Mouse (Mus musculus): ENCODE results near the gene Dlx6. TPM values are rescaled to one million over a fixed set of nuclear protein-coding genes. Genes with fewer than 3 reads are reported as not detected.

Gene Dlx6
- polyA plus RNA-seq, 1 experiment from 2014 or later: not detected

- Histone ChIP-seq H3K4me2 (replicated peaks) (peak overlapping the region; percentile 79), H3K4me1 (peaks cover 16% of the 10 kb centered on the region), H3K4me3 (no peak overlapping the region), H3K9me3 (no peaks in the 10 kb centered on the region), H3K27ac (no peak overlapping the region), H3K36me3 (no peaks in the 10 kb centered on the region), H3K27me3 (replicated peaks) (peaks cover 82% of the 10 kb centered on the region), H3K9ac (no peak overlapping the region)
- ATAC-seq (ENCODE audit: low FRiP score, low read depth): no peak
- under 1% methylated on average over 24 of the region's 24 CpGs for WGBS
Measured at GRCm38 (mm10) chr6:6880361-6881114, 17.4 kb downstream of the Dlx6 start.

DNA sequence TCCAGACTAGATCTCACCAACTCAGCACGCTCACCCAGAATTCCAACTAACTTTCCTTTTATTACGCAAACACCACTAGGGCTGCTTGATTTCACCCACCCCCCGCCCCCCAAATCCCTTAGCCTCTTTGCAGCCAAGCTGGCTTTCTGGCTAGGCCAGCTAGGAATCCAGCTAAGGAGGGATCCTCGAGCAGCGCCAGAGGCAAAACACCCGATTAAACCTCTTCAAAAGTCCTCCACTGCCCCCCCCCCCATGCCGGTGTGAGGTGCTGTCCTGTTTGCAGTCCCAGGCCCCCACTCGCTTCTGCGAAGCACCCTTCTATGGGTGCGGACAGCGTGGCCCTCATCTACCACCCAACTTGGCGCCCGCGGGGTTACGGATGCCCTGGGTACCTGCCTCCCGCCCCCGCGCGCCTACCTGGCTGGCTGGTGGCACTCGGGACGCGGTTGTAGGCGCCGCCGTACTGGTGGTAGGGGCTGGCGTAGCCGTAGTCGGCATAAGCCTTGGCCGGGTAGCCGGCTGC is 18.0 kb downstream of the Dlx6 start:
- peak overlapping the region; percentile 79 for H3K4me2 ChIP-seq (replicated peaks)
- H3K9ac ChIP-seq: peak overlapping the region; percentile 47; the same call in 1 of the 2 replicates
- H3K4me1 ChIP-seq: peaks cover 16% of the 10 kb centered on the region
- peaks cover 75% of the 10 kb centered on the region for H3K27me3 ChIP-seq (replicated peaks)
- under 1% methylated on average over 30 of the region's 30 CpGs for WGBS
- H3K36me3 ChIP-seq: no peaks in the 10 kb centered on the region
- peak overlapping the region; percentile 39 for H3K4me3 ChIP-seq
- ATAC-seq (ENCODE audit: low FRiP score, low read depth): 0 out of 2 replicates have a peak, but pooled peaks have one; percentile 4
- no peaks in the 10 kb centered on the region for H3K9me3 ChIP-seq
- no peak overlapping the region for H3K27ac ChIP-seq

GRCm38 (mm10) chr6:6881638-6882190 is 18.6 kb downstream of the Dlx6 start, which contains the start of gene Dlx5:
Gene Dlx5 (minus strand): TSS chr6:6882085.
- ATAC-seq (ENCODE audit: low FRiP score, low read depth): peak; percentile 49
- H3K27me3 ChIP-seq (replicated peaks): peaks cover 70% of the 10 kb centered on the region
- H3K4me2 ChIP-seq (replicated peaks): peak within 1 kb of the TSS; percentile 79
- peak within 1 kb of the TSS; percentile 47; the same call in 1 of the 2 replicates for H3K9ac ChIP-seq
- H3K27ac ChIP-seq: no peak within 1 kb of the TSS
- peaks cover 16% of the 10 kb centered on the region for H3K4me1 ChIP-seq
- H3K4me3 ChIP-seq: peak within 1 kb of the TSS; percentile 39
- under 1% methylated on average over 42 of the region's 42 CpGs for WGBS
- H3K9me3 ChIP-seq: no peaks in the 10 kb centered on the region
- H3K36me3 ChIP-seq: no peaks in the 10 kb centered on the region

DNA sequence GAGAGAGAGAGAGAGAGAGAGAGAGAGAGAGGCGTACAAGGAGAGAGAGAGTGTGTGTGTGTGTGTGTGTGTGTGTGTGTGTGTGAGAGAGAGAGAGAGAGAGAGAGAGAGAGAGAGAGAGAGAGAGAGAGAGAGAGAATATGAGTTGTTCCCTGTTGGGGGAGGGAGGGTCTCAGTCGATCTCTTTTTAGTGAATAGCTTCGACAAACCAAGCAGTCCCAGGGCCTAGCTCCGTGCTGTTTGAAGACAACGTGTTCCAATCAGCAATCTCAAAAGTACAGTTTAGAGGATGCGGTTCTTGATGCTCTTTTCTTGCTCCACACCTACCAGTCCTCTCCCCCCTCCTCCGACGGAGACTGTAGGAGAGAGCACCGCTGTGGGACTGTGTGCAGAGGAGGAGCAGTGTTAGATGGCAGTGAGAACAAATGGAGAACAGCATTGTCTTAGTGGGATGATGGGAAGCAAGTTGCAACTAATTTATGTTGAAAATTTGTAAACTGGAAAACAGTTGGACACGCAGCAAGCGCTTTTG is 19.2 kb downstream of the Dlx6 start:
- Histone ChIP-seq H3K9ac (no peak overlapping the region), H3K9me3 (no peaks in the 10 kb centered on the region), H3K4me3 (no peak overlapping the region), H3K27me3 (replicated peaks) (peaks cover 64% of the 10 kb centered on the region), H3K4me1 (peaks cover 16% of the 10 kb centered on the region), H3K36me3 (no peaks in the 10 kb centered on the region), H3K4me2 (replicated peaks) (peak overlapping the region; percentile 79), H3K27ac (no peak overlapping the region)
- 6% methylated on average over 10 of the region's 11 CpGs for WGBS
- ATAC-seq (ENCODE audit: low FRiP score, low read depth): 0 out of 2 replicates have a peak, but pooled peaks have one; percentile 18

DNA sequence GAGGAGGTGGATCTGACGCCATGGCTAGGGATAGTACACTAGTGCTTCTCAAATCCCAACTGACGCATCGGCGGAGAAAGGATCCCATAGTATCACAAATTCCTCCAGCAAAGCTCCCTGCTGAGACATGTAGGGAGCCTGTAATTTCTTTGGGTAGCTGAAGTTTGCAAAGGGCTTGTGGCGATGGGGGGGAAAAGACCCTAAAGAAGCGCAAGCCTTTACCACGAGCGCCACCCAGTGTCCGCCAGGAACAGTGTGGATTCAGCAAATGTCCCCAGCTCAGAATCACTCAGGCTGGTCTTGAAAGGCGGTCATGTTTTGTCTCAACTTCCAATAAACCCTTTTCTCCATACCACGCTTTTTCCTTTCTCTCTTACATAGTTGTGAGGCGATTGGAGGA is 21.8 kb downstream of the Dlx6 start:
- Histone ChIP-seq H3K4me2 (replicated peaks) (no peak overlapping the region), H3K4me3 (no peak overlapping the region), H3K9me3 (no peaks in the 10 kb centered on the region), H3K9ac (no peak overlapping the region), H3K4me1 (peaks cover 12% of the 10 kb centered on the region), H3K36me3 (no peaks in the 10 kb centered on the region), H3K27ac (no peak overlapping the region), H3K27me3 (replicated peaks) (peaks cover 39% of the 10 kb centered on the region)
- ATAC-seq (ENCODE audit: low FRiP score, low read depth): peak; percentile 55
- 1% methylated on average over 12 of the region's 12 CpGs for WGBS

GRCm38 (mm10) chr6:6886225-6886624 is 23.1 kb downstream of the Dlx6 start:
- Histone ChIP-seq H3K9me3 (no peaks in the 10 kb centered on the region), H3K27ac (no peak overlapping the region), H3K4me3 (no peak overlapping the region), H3K4me2 (replicated peaks) (no peak overlapping the region), H3K4me1 (peaks cover 8% of the 10 kb centered on the region), H3K27me3 (replicated peaks) (peaks cover 27% of the 10 kb centered on the region), H3K36me3 (no peaks in the 10 kb centered on the region), H3K9ac (no peak overlapping the region)
- no peak for ATAC-seq (ENCODE audit: low FRiP score, low read depth)
- 87% methylated on average over 3 of the region's 3 CpGs for WGBS

GRCm38 (mm10) chr6:6890047-6890446 is 26.9 kb downstream of the Dlx6 start:
- Histone ChIP-seq H3K9ac (no peak overlapping the region), H3K4me1 (no peaks in the 10 kb centered on the region), H3K4me3 (no peak overlapping the region), H3K4me2 (replicated peaks) (no peak overlapping the region), H3K36me3 (no peaks in the 10 kb centered on the region), H3K27ac (no peak overlapping the region), H3K9me3 (no peaks in the 10 kb centered on the region), H3K27me3 (replicated peaks) (no peaks in the 10 kb centered on the region)
- 70% methylated on average over 6 of the region's 6 CpGs for WGBS
- ATAC-seq (ENCODE audit: low FRiP score, low read depth): no peak

DNA sequence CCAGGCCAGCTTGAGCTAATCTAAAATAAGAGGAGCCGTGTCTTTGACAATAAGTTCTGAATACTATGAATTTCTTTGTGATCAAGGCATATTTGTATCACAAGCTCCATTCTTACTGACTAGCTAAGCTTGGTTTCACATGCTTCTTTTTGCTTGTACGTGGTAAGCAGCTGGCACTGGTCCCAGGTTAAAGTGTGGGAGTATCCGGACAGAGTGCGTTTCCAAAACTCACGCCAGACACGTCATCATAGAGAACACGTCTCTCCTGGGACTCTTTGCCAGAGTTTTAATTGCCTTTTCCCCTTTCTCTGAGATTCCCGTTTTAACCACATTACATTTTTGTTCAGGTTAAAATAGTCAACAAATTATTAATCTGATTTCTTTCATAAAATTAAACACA is 46.5 kb downstream of the Dlx6 start:
- no peak for ATAC-seq (ENCODE audit: low FRiP score, low read depth)
- Histone ChIP-seq H3K4me2 (replicated peaks) (no peak overlapping the region), H3K9ac (no peak overlapping the region), H3K4me3 (no peak overlapping the region), H3K27ac (no peak overlapping the region), H3K9me3 (no peaks in the 10 kb centered on the region), H3K4me1 (no peaks in the 10 kb centered on the region), H3K36me3 (no peaks in the 10 kb centered on the region), H3K27me3 (replicated peaks) (no peaks in the 10 kb centered on the region)
- 82% methylated on average over 8 of the region's 8 CpGs for WGBS

GRCm38 (mm10) chr6:6914304-6914703 is 51.2 kb downstream of the Dlx6 start:
- no peak overlapping the region for H3K4me2 ChIP-seq (replicated peaks)
- WGBS: 95% methylated on average over 1 of the region's 1 CpGs

GRCm38 (mm10) chr6:6914849-6915525 is 51.9 kb downstream of the Dlx6 start:
- no peak overlapping the region for H3K4me2 ChIP-seq (replicated peaks)
- no peak overlapping the region for H3K4me3 ChIP-seq
- H3K4me1 ChIP-seq: no peaks in the 10 kb centered on the region
- H3K9ac ChIP-seq: no peak overlapping the region
- no peak overlapping the region for H3K27ac ChIP-seq
- ATAC-seq (ENCODE audit: low FRiP score, low read depth): peak; percentile 83
- no peaks in the 10 kb centered on the region for H3K27me3 ChIP-seq (replicated peaks)
- H3K9me3 ChIP-seq: no peaks in the 10 kb centered on the region
- 41% methylated on average over 5 of the region's 5 CpGs for WGBS
- no peaks in the 10 kb centered on the region for H3K36me3 ChIP-seq

More at GRCm38 (mm10) chr6:6914304-6914703, 51.2 kb downstream of the Dlx6 start:
- Histone ChIP-seq H3K4me3 (no peak overlapping the region), H3K9ac (no peak overlapping the region), H3K36me3 (no peaks in the 10 kb centered on the region), H3K27ac (no peak overlapping the region), H3K27me3 (replicated peaks) (no peaks in the 10 kb centered on the region), H3K4me1 (no peaks in the 10 kb centered on the region), H3K9me3 (no peaks in the 10 kb centered on the region)
- no peak for ATAC-seq (ENCODE audit: low FRiP score, low read depth)

DNA sequence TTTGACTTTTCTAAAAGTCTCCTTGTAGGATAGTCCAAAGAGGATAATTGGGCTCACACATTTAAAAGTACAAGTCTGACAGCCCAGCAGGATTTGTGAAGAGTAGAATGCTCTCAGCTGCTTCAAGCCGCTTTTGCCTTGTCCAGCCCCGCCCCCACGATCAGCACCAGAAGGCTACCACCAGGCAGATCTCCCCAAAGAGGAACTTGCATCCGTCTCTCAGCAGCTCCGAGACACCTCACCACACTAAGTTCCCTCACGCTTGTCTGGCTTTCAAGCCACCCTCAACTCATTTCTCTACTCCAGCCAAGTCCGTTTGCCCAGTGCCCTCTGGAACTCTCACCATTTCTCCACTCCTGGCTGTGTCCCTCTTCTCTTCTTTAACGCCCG is 52.4 kb downstream of the Dlx6 start:
- whole genome bisulfite sequencing: 62% methylated on average over 9 of the region's 9 CpGs
- Histone ChIP-seq H3K9me3 (no peaks in the 10 kb centered on the region), H3K27me3 (replicated peaks) (no peaks in the 10 kb centered on the region), H3K4me3 (no peak overlapping the region), H3K4me1 (no peaks in the 10 kb centered on the region), H3K9ac (no peak overlapping the region), H3K36me3 (no peaks in the 10 kb centered on the region), H3K4me2 (replicated peaks) (no peak overlapping the region), H3K27ac (no peak overlapping the region)
- no peak for ATAC-seq (ENCODE audit: low FRiP score, low read depth)

- Histone ChIP-seq H3K27ac (no peak overlapping the region), H3K36me3 (no peaks in the 10 kb centered on the region), H3K9ac (no peak overlapping the region), H3K9me3 (no peaks in the 10 kb centered on the region), H3K4me2 (replicated peaks) (no peak overlapping the region), H3K4me1 (no peaks in the 10 kb centered on the region), H3K4me3 (no peak overlapping the region), H3K27me3 (replicated peaks) (no peaks in the 10 kb centered on the region)
- ATAC-seq (ENCODE audit: low FRiP score, low read depth): no peak
- 91% methylated on average over 4 of the region's 4 CpGs for WGBS
Measured at GRCm38 (mm10) chr6:6917334-6917733, 54.2 kb downstream of the Dlx6 start.

Measured in neural tube, embryonic 12.5 days (tissue).